Mouse (Mus musculus) stomach, embryonic 14.5 days (tissue): ENCODE data around the gene Ncapd3. TPM values are rescaled to one million over a fixed set of nuclear protein-coding genes. Genes with fewer than 3 reads are reported as not detected.
A peak's percentile ranks its signal among the peaks of the same experiment; 100 is the strongest.

ENCODE experiments used
- ATAC-seq: fragments of 200-750 bp; cut with Nextera tagmentation; 2 replicates; pipeline ENCODE4 v1.8.0; 2017; ENCODE audit warnings: low read depth, moderate TSS enrichment; ENCODE audit not compliant: insufficient number of reproducible peaks, insufficient read depth, low FRiP score
- H3K27ac ChIP-seq: fragments of 300-500 bp; sonication (generic); 2 replicates; pipeline ENCODE4 v1.5.1; 2014; ENCODE audit warnings: mild to moderate bottlenecking, low read length, moderate library complexity, mixed read lengths
- H3K27me3 ChIP-seq: fragments of 300-500 bp; sonication (generic); 2 replicates; pipeline ENCODE4 v1.6.1; 2014; ENCODE audit warnings: low read length, control low read depth, mixed read lengths; ENCODE audit not compliant: control insufficient read depth, insufficient read depth
- H3K36me3 ChIP-seq: fragments of 300-500 bp; sonication (generic); 2 replicates; pipeline ENCODE4 v1.6.1; 2014; ENCODE audit warnings: mild to moderate bottlenecking, control low read depth, low read length, moderate library complexity, mixed read lengths; ENCODE audit not compliant: control insufficient read depth, insufficient read depth
- H3K4me1 ChIP-seq: fragments of 300-500 bp; sonication (generic); 2 replicates; pipeline ENCODE4 v1.6.1; 2014; ENCODE audit warnings: low read length, control low read depth, mixed read lengths; ENCODE audit not compliant: control insufficient read depth, insufficient read depth
- H3K4me2 ChIP-seq: fragments of 300-500 bp; sonication (generic); replicated peaks from 2 replicates; pipeline ENCODE4 v1.6.1; 2014; ENCODE audit warnings: low read depth, low read length, control low read depth
- H3K4me3 ChIP-seq: fragments of 300-500 bp; sonication (generic); 2 replicates; pipeline ENCODE4 v1.5.1; 2014; ENCODE audit warnings: low read depth, low read length, control low read depth
- H3K9ac ChIP-seq: fragments of 300-500 bp; sonication (generic); replicated peaks from 2 replicates; pipeline ENCODE4 v1.6.1; 2014; ENCODE audit warnings: low read depth, mild to moderate bottlenecking, control low read depth, low read length, moderate library complexity, mixed read lengths
- H3K9me3 ChIP-seq: fragments of 300-500 bp; sonication (generic); 2 replicates; pipeline ENCODE4 v1.6.1; 2016; ENCODE audit warnings: low read depth, low read length, control low read depth; ENCODE audit not compliant: control insufficient read depth
- WGBS: fragments of 180-500 bp; shearing (Covaris S2); extraction: QIAGEN DNeasy Blood & Tissue Kit; methylation state at CpG from one replicate; pipeline ENCODE4 v1.1.7; 2014; 5-methylcytosine and 5-hydroxymethylcytosine counted together
- polyA plus RNA-seq: library from polyadenylated mRNA; unstranded; fragments of >200 nt; fragmentation: Nextera tagmentation; extraction: Ambion mirVana; gene quantifications from 2 replicates; pipeline ENCODE4 v1.2.1, GENCODE M21; 2014

Gene Ncapd3
- polyA plus RNA-seq, 1 experiment from 2014 or later = 33.7 TPM

DNA sequence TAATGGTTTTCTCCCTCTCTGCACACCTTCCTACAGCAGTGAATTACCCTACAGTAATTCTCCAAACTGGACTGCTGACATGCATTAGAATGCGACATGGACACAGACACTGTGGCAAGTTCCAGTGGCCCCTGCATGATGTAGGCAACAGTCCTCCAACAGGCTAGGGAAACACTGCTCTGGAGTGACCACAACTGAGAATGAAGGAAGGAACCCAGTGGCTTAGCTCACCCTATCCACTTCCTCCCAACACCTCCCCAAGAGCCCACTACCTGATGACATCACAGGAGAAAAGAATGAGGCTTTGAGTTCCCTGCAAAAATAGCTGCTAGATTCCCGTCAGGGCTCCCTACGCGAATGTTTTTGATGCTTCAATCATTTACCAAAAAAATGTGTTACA, 69.5 kb downstream of the Ncapd3 start:
- no peak for ATAC-seq
- WGBS = 83% methylated on average over 4 of the region's 4 CpGs
- no peak overlapping the region for H3K27ac ChIP-seq
- no peaks in the 10 kb centered on the region for H3K27me3 ChIP-seq
- H3K9ac ChIP-seq = no peak overlapping the region
- no peaks in the 10 kb centered on the region for H3K9me3 ChIP-seq
- no peak overlapping the region for H3K4me3 ChIP-seq
- H3K36me3 ChIP-seq = peaks cover 43% of the 10 kb centered on the region
- H3K4me1 ChIP-seq = no peaks in the 10 kb centered on the region
- no peak overlapping the region for H3K4me2 ChIP-seq

GRCm38 (mm10) chr9:27101466-27101865, 71.5 kb downstream of the Ncapd3 start:
- Histone ChIP-seq H3K4me3 (no peak overlapping the region), H3K27ac (no peak overlapping the region), H3K4me2 (no peak overlapping the region), H3K9me3 (no peaks in the 10 kb centered on the region), H3K4me1 (no peaks in the 10 kb centered on the region), H3K36me3 (peaks cover 26% of the 10 kb centered on the region), H3K27me3 (no peaks in the 10 kb centered on the region), H3K9ac (no peak overlapping the region)
- no peak for ATAC-seq
- 89% methylated on average over 6 of the region's 6 CpGs for WGBS

GRCm38 (mm10) chr9:27106081-27106480, 76.1 kb downstream of the Ncapd3 start:
- no peak overlapping the region for H3K4me3 ChIP-seq
- WGBS = 56% methylated on average over 1 of the region's 1 CpGs
- no peak overlapping the region for H3K9ac ChIP-seq
- H3K36me3 ChIP-seq = no peaks in the 10 kb centered on the region; the same call in none of the 2 replicates
- H3K27ac ChIP-seq = no peak overlapping the region
- H3K27me3 ChIP-seq = no peaks in the 10 kb centered on the region
- 0 out of 2 replicates have a peak, but pooled peaks cover 2% of the 10 kb centered on the region for H3K4me1 ChIP-seq
- no peak for ATAC-seq
- no peaks in the 10 kb centered on the region for H3K9me3 ChIP-seq
- H3K4me2 ChIP-seq = no peak overlapping the region

- H3K36me3 ChIP-seq = no peaks in the 10 kb centered on the region; the same call in 1 of the 2 replicates
Measured at GRCm38 (mm10) chr9:27108451-27108850, 78.5 kb downstream of the Ncapd3 start.

DNA sequence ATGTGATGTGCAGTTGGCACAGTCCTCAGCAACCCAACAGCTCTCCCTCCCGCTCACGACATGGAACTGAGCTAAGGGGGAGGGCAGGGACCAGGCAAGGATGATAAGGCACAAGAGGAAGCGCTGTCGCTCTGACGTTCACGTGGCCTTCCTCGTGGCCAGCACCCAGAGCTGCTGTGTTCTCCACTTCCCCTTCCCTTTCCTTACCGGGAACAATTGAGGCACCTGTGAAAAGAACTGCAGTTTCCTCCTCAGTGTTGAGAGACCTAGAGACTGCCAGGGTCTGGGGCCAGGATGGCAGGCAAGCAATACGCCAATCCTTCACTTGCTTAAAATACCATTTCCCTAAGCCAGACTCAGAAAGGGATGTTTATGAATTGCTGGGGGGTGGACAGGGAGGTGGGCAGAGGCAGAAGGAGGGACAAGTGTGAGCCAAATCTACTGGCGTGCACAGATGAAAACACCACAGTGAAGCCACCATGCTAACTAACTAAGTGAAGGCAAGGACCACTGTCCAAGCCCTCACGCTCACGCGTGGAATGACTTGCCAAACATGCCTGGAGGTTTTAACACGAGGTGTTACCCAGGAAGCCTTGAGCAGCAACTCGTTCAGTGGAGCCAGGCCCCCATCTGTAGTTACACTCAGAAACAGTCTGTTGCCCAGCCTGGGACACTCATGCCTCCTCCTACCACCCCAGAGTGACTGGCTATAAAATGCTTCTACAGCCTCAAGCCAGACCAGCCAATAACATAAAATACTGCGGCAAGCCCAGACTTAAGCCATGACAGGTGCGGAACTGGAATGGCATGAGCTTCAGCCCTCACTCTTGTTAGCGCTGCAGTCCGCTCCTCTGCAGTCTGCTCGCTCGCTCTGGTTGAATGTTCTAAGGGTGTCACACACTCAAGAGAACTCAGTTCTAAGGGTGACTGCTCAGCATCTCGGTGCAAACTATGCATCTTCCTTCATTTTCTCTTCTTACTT, 79.8 kb downstream of the Ncapd3 start:
- no peak overlapping the region for H3K9ac ChIP-seq
- 0 out of 2 replicates have a peak, but pooled peaks cover 2% of the 10 kb centered on the region for H3K4me1 ChIP-seq
- no peak for ATAC-seq

More at GRCm38 (mm10) chr9:27108451-27108850, 78.5 kb downstream of the Ncapd3 start:
- WGBS = 72% methylated on average over 4 of the region's 4 CpGs
- no peak for ATAC-seq
- H3K4me3 ChIP-seq = no peak overlapping the region
- H3K9ac ChIP-seq = no peak overlapping the region
- 0 out of 2 replicates have a peak, but pooled peaks cover 2% of the 10 kb centered on the region for H3K4me1 ChIP-seq
- H3K27me3 ChIP-seq = no peaks in the 10 kb centered on the region
- no peak overlapping the region for H3K27ac ChIP-seq
- no peaks in the 10 kb centered on the region for H3K9me3 ChIP-seq
- H3K4me2 ChIP-seq = no peak overlapping the region

GRCm38 (mm10) chr9:27110681-27111080, 80.7 kb downstream of the Ncapd3 start:
- H3K9ac ChIP-seq = no peak overlapping the region
- no peaks in the 10 kb centered on the region for H3K36me3 ChIP-seq
- ATAC-seq = no peak
- no peaks in the 10 kb centered on the region for H3K9me3 ChIP-seq
- H3K4me2 ChIP-seq = no peak overlapping the region
- H3K4me3 ChIP-seq = no peak overlapping the region
- 0 out of 2 replicates have a peak overlapping the region, but pooled peaks have one; percentile 11 for H3K27ac ChIP-seq
- WGBS = 58% methylated on average over 5 of the region's 5 CpGs
- H3K27me3 ChIP-seq = no peaks in the 10 kb centered on the region
- H3K4me1 ChIP-seq = 0 out of 2 replicates have a peak, but pooled peaks cover 2% of the 10 kb centered on the region

More for the DNA sequence above, 79.8 kb downstream of the Ncapd3 start:
- whole genome bisulfite sequencing = 75% methylated on average over 22 of the region's 22 CpGs
- Histone ChIP-seq H3K9me3 (no peaks in the 10 kb centered on the region), H3K27me3 (no peaks in the 10 kb centered on the region), H3K4me2 (no peak overlapping the region), H3K36me3 (no peaks in the 10 kb centered on the region; the same call in 1 of the 2 replicates), H3K27ac (0 out of 2 replicates have a peak overlapping the region, but pooled peaks have one; percentile 11), H3K4me3 (no peak overlapping the region)

- Histone ChIP-seq H3K9ac (no peak overlapping the region), H3K4me3 (no peak overlapping the region), H3K27me3 (no peaks in the 10 kb centered on the region), H3K9me3 (no peaks in the 10 kb centered on the region), H3K4me2 (no peak overlapping the region), H3K36me3 (no peaks in the 10 kb centered on the region), H3K27ac (no peak overlapping the region), H3K4me1 (0 out of 2 replicates have a peak, but pooled peaks cover 2% of the 10 kb centered on the region)
- no peak for ATAC-seq
- WGBS = 90% methylated on average over 3 of the region's 3 CpGs
Measured at GRCm38 (mm10) chr9:27111756-27112155, 81.8 kb downstream of the Ncapd3 start.

DNA sequence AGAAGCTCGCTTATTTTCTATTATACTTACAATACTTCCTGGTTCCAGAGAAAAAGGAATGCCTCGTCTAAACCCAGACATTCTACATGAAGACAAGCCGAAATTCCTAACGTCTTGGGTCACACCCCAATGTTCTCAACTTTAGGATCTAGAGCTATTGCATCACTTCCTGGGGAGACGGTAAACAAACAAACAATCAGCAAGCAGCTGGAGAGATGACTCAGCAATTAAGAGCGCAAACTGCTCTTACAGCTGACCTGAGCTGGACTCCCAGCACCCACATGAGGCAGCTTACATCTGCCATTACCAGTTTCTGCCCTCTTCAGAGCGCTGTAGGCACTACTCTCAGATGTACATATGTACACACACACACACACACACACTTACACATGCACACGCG, 91.3 kb downstream of the Ncapd3 start:
- Histone ChIP-seq H3K4me1 (no peaks in the 10 kb centered on the region), H3K27me3 (no peaks in the 10 kb centered on the region), H3K36me3 (no peaks in the 10 kb centered on the region), H3K9ac (no peak overlapping the region), H3K4me3 (no peak overlapping the region), H3K4me2 (no peak overlapping the region), H3K9me3 (no peaks in the 10 kb centered on the region), H3K27ac (no peak overlapping the region)
- no peak for ATAC-seq
- 85% methylated on average over 9 of the region's 9 CpGs for WGBS
